Mouse (Mus musculus) bone marrow macrophage, adult 2 months (primary cell): ENCODE data around the gene Cntnap1.

Source experiments
- CTCF ChIP-seq: IDR thresholded peaks from 2 replicates; pipeline ENCODE4 v1.5.1; 2012; ENCODE audit warnings: low read depth, mild to moderate bottlenecking, low read length, moderate library complexity
- POLR2A ChIP-seq: IDR thresholded peaks from 2 replicates; pipeline ENCODE4 v1.6.1; 2012; ENCODE audit warnings: mild to moderate bottlenecking, low read depth, low read length, borderline replicate concordance

DNA sequence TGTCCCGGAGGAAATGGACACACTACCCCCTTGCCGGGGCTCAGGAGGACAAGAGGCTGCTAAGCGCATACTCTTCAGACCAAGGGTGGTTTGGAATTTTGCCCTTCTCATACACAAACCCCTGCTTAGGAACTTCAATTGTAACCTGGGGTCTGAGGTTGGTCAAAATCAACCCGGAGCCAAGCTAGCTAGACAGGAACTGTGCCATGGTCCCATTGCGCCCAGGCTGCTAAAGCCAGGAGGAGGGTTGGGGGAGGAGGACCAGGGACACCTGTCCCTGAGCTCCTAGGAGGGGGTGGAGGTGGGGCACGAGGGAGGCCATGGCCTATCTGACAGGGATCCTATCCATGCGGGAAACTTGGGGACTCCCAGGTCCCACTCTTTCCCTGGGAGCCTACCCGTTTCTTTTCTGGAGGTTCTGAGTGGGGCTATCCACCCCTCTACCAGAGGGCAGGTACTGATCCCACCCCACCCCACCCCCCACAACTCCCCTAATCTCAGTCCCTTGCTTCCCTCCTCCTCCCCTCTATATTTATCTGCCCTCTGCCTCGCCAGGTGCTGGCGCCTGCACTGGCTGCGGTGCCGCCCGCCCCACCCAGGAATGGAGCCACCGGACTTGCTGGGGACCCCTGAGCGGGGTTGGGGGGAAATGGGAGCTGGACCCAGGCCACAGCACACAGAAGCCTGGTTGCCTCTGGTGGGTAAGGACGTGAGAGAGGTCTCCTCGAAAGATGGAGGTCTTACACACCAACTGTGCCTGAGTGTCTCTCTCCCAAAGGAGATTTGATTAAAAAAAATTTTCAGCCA, 819 bp upstream of the Cntnap1 start:
- TF ChIP-seq CTCF (no peak), POLR2A (no peak)
